Mouse (Mus musculus): ENCODE measurements around the gene Oxld1.

Gene Oxld1

DNA sequence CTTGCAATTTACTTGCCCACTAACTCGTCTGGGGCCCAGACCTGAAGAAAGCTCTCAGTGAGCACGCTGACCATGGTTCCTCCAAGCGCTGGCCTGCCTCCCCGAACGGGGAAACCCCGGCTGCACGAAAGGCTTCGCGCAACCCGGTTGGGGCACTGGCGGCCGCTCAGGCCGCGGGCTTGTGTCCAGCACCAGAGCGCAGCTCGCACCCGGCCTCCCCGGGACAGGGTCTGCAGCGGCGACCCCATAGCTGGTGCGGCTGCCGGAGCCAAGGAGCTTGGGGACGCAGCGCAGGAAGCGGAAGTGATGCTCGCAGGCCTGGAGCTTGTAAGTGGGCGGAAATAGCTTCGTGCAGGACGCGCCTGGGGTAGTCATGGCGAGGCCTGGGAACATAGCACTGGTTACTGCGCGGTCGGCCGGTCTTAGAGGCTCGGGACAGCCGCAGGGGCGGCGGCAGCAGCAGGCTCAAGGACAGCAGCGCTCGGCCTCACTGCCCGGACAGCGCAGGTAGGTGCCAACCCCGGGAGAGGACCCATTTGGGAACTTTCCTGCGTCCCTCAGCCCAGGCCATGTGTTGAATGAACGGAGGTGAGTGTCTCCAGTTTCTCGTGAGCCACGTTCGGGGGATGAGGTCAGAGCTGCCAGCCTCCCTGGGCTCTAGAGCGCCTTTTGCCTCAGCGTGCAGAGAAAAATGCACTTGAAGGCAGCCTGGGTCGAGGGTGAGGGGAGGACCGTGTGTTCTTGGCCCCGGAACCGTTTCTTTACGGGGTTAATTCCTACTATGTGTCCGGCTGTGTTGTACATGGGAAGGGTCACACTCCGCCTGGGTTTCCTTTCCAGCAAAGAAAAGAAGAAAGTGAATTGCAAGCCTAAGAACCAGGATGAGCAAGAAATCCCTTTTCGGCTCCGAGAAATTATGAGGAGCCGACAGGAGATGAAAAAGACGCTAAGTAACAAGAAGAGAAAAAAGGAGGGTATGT lies at the start of gene Oxld1, which contains the start of gene Ccdc137:
Oxld1 (minus strand) TSS at position 297 of the 980 bp plus-strand sequence.
Ccdc137 (plus strand) TSS at position 344 of the 980 bp plus-strand sequence.
- peak; percentile 50 to 63 for DNase-seq (ENCODE audit: low spot score in 2 of 2)

DNA sequence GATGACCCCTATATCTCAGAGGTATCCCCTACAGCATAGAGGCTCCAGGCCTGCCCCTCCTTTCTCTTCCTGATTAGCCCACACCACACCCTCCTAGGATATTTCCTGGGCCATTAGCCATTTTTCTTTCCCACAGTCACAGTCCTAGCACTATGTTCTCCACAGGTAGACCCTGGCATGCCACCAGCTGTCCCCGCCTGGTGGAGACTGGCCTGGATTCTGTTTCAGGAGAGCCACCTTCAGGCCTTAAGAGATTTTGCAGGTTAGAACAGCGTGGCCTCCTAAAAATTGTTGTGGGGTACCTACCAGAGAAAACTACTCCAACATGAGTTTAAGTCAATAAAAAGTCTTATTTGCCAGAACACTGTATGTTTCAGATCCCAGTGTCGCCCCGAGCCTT lies 49.0 kb upstream of the Oxld1 start:
- no peak for DNase-seq (ENCODE audit: low spot score in 2 of 2)

DNA sequence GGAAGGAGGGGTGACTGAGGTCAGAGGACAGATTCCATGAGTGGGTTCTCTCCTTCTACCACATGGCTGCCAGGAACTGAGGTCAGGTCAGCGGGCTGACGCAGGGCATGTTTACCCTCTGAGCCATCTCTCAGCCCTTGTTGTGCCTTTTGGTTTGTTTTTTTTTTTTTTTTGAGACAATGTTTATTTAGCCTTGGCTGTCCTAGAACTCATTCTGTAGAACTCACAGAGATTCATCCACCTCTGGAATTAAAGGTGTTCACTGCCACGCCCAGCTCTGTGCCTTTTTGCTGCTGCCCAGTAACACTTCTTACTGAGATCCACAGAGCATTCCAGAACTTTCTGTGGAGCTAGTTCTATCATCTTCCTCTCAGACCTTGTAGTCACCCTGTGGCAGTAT lies 47.8 kb upstream of the Oxld1 start:
- no peak for DNase-seq (ENCODE audit: low spot score in 2 of 2)

DNA sequence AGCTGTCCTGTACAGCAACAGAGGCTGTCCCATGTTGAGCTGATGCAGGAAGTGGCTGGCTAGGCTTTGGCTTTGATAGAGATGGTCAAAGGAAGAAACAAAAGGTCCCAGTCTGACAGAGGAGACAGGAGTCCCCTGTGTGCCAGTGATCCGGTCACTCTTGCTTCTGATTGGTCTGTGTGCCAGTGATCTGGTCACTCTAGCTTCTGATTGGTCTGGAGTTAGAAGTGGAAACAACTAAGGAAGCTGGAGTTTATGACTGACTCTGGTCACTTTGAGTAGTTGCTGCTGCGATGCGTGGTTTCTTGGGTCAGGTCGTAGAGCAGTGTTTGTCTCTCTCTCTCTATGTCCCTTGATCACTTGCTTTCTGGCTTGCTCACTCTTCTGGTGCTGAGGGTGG lies 43.8 kb upstream of the Oxld1 start:
- DNase-seq (ENCODE audit: low spot score in 2 of 2): no peak

DNA sequence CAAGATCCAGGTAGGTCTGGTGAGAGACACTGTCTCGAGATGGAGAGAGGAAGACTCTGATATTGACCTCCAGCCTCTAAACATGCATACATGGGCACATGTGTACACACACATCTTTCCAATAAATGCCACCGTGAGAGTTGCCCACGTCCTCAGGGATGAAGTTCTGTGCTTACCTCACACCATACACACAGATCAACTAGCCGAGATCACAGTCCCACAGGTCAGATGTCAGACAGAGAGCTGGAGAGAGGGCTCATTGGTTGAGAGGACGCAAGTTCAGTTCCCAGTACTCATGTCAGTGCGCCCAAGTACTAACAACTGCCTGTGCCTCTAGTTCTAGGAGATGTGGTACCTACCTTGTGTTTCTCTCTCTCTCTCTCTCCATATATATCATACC lies 43.1 kb upstream of the Oxld1 start:
- no peak for DNase-seq (ENCODE audit: low spot score in 2 of 2)

DNA sequence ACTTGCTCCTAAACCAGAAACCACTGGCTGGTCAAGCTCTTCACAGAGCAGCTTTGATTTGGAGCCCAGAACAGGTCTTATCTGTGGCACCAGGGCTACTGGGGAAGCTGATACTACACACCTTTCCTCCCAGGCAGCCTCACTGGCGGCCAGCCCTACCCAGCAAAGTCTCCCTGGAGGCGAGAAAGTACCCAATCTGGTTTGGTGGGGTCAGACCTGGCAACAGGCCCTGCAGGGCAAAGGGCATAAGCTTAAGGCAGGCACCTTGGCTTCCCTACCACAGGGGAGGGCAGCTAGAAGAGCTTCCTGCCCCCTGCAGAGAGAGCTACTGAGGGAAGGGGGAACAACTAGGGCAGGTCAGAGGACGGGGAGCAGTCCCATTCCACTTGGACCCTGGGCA lies 42.5 kb upstream of the Oxld1 start:
- DNase-seq (ENCODE audit: low spot score in 2 of 2): no peak

DNA sequence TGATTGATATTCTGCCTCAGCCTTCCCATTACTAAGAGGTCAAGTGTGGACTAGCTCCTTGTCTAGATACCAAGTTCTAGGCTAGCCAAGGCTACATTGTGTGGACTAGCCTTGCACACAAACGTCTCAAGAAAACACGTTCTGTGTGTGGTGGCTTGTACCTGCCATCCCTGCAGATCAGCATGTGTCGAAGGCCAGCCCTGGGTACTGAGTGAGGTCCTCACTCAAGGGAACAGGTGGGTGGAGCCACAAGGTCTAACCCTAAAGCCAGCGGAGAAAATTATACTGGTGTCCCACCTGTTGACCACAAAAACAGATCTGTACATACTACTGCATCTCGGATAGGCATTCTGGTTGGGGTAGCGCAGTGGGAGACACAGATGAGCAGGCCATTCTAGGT lies 42.0 kb upstream of the Oxld1 start:
- DNase-seq (ENCODE audit: low spot score in 2 of 2): no peak

DNA sequence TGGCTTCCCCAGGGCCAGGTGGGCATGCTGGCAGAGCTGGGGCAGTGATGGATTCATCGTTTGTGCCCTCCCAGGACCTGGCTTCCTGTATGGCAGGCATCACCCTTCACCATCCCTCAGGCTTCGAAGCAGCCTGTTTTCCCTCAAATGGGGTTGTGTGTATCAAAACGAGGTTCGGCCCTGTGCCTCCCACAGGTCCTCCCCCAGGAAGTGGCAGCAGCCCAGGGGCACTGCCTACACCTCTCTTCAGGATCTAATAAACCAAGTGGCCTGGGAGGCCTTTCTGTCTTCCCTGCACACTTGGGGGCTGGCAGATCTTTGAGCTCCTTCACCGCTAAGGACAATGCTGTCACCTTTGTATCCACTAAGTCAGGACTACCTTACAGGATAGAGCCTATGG lies 41.0 kb upstream of the Oxld1 start:
- DNase-seq (ENCODE audit: low spot score in 2 of 2): no peak

DNA sequence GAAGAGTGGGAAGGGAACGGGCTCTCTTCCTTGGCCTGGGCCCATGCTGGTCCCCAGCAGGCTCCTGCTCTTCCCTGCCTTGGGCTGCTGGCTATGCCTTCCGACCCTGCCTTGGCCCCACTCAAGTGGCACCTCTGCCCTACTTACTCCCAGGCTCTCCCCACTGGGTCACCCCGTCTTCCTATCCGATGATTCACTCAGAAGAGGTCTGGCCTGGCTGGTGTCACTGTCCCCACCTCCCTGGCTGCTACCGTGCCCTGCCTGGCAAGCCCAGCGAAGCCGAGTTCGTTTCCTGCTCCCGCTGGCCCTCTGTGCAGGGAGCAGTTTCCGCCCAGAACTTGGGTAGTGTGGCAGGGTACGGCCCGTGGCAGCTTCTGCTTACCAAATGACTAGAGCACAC lies 40.4 kb upstream of the Oxld1 start:
- no peak for DNase-seq (ENCODE audit: low spot score in 2 of 2)

DNA sequence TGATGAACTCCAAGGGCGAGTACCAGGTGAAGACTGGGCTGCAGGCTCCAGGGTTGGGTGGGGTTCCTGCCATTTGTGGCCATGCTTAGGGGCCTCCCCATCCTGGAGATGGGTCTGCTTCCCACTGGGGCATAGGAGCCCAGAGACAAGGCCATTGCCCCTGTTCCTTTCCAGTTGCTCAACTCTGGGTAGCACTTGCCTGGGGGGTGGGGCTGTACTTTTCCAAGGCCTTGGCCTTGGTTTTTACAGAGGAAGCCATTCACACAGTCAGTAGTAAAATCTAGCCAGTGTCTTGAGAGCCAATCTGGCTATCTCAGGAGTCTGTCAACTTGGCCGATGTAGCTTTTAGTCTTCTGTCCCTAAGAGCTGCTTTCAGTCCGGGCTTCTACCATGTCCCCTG lies 39.6 kb upstream of the Oxld1 start:
- DNase-seq (ENCODE audit: low spot score in 2 of 2): no peak

DNA sequence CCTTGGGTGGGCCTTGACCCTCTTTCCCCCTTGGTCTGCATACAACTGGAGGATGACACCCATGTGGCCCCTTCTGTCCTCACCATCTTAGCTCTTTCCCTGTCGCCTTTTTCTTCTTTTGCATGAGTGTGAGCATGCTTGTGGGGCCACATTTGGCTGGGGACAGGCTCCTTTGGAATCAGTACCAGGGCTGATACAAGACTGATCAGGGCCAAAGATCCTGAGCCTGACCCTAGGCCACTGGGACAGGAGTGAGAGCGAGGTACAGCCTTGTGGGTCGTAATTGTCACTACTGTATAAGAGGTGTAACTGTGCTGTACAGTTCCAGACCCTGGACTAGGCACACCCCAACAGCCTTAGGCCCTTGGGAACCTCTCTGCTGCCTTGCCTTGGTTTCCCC lies 36.0 kb upstream of the Oxld1 start:
- DNase-seq (ENCODE audit: low spot score in 2 of 2): no peak

DNA sequence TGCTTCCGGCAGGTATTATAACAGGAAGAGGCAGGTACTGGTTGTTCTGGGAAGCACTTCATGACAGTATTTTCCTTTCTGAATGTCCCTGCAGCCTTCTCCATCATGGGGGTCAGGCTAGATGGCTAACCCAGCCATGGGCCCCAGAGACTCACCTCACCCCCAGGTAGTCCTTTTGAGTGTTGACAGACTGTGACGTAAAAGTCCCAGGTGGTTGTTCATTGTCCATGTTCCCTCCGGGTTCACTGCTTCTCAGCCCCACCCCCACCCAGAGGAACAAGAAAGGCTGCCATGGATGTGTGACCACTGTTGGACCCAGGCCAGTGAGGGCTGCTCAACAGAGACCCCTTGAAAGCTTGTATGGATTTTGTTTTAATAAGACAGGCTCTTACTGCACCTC lies 35.5 kb upstream of the Oxld1 start:
- DNase-seq (ENCODE audit: low spot score in 2 of 2): no peak

DNA sequence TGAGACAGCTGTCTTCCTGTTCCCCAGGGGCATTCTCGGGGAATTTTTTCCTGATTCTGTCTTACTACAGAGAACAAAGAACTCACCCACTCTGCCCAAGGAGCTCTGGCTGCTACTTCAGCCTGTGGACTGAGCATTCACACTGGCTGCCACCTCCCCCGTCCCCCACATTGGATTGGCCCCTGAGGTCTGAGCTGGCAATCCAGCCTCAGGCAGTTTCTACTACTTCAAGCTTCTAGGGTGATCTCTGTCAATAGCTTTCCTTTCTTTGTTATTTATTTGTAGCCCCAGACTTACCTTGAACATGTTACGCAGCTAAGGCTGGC lies 35.0 kb upstream of the Oxld1 start:
- DNase-seq (ENCODE audit: low spot score in 2 of 2): no peak

DNA sequence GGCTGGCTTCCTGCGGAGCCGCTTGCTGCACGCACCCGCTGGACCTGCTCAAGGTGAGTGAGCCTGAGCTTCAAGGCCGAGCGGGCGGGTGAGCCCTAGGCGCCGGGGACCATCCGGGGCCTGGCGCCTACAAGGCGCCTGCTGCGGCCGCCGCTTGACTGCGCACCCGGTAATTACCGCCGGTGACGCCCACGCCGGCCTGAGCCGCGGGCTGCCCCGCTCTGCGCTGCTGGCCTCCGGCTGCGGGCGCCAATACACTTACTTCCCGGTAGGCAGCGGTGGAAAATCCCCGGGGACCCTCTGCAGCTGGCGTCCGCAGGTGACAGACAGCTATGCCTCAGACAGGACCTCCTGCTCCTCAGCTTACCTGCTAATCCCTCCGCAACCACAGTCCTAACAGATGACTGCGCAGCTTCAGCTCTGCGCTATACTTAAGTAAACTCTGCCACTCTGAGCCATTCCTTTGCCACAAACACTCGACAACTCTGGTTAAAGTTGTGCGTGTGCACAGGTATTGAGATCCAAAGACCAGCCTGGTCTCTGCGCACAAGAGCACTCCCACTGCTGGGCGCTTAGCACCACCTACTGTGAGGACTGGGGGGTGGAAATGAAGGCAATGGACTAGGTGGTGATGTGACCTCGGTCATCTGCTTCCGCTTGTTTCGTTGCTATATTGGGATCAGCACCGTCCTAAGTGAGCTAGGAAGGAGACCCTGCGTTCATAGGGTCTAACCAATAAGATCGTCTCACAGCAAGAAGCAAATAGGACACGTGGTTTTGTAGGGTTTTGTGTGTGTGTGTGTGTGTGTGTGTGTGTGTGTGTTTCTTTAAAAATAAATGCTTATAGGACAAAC lies 34.4 kb upstream of the Oxld1 start:
- DNase-seq (ENCODE audit: low spot score in 2 of 2): peak in 1 of 2 experiments; percentile 38

DNA sequence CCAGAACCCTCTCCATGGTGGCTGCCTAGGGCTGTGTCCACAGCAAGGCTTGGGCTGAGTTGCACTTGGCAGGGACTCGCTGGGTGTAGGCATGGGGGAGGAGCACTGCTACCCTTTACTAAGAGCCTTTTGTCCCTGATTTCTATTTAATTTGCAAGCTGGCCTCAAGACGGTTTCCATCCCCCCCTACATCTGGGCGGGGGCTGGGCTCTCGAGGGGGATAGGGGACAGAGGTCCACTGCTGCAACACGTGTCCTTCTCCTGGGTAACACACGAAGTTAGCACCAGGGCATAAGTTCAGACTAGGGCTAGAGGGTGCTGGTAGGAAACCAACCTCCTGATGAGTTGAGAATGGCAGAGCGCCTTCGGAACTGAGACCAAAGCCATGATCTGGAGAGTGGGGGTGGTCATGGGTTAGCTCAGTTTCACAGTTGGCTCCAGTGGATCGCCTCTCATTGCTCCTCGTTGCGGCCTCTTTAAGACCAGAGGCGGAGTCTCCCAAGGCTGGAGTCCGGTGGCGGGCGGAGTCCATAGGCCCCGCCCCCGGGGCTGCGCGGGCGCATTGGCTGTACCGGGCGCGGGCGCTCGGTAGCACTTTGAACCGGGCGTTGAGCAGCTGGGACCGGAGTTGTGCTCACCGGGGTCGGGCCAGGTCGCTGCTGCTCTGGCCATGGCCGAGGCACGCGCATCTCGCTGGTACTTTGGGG lies 33.6 kb upstream of the Oxld1 start, which contains the start of gene Slc25a10:
Slc25a10 (plus strand) TSS at position 524 of the 707 bp plus-strand sequence.
- peak; percentile 76 to 81 for DNase-seq (ENCODE audit: low spot score in 2 of 2)

DNA sequence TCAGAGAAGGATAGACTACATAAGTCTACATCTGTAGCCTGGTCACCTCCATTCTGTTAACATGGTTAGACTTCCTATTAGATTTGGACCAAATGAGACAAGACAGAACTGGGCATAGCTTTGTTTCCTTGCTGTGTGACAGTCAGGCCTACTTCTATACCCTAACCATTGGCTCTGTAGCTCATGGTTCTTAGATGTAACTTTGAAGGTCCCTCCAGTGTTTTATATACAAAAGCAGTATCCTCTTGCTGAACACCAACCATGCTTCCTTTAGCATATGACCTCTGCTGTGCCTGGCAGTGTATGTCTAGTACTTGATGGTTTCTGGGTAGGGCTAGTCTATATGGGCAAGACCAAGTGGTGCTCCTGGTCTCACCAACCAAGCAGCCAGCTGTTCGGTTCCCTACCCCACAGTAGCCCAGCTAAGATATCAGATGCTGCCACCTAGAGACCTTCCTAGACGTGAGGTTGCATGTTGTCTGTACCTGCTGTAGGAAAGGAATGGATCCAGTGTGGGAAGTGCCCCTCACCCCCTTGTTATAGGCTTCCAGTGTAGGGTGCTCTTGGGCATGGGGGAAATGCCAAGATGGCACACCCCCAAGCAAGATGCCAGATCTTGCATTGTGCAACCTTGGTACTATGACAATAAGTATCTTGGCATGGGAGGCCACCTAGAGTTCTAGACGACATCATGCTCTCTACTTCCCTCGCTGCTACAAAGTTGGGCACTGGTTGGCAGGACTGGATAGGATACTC lies 32.6 kb upstream of the Oxld1 start:
- no peak for DNase-seq (ENCODE audit: low spot score in 2 of 2)

DNA sequence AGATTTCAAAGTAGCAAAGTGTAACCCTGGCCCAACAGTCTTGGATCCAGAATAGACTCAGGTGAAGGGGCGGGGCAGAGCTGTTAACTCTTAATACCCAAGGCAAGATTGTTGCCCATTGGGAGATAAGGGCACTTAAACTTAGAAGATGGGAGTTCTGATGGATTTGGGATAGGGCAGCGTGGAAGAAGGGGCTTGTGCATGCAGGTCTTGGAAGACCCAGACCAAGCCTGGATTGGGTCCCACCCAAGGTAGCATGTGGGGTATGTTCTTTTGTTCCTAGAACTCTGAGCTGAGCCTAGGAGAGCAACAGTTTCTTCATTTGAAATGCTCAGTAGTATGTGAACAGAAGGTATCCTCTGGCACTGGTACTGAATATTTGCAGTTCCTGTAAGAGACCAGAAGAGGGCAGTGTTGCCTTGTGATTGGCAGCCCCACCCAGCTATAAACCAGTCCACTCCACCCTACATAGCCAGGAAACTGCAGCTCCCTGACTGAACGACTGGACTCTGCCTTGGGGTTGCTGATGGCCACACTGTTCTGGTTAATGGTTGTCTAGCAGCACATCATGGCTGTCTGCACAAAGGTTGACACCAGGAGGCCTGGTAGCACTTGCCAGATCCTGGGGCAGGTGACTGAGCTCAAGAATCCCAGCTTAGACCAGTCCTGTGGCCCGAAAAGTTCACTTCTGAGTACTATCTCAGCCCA lies 31.3 kb upstream of the Oxld1 start:
- DNase-seq (ENCODE audit: low spot score in 2 of 2): peak in 1 of 2 experiments; percentile 56

DNA sequence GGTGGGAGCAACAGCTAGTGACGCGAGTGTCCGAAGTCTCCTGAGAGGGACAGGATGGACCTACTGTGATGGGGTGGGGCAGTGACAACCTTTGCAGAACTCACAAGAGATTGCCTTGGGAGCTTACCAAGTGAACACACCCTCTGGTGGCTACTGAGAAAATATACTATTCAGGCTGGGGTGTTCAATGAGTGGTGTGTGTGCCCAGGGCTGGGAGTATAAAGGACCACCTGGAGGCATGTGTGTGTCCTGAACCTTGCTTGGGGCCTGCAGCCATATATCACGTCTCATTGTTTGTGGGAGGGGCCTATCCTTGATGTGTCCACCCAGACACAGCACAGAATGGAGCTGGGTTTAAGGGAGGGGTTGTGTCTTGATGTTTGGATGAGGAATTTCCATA lies 30.6 kb upstream of the Oxld1 start:
- DNase-seq (ENCODE audit: low spot score in 2 of 2): no peak

DNA sequence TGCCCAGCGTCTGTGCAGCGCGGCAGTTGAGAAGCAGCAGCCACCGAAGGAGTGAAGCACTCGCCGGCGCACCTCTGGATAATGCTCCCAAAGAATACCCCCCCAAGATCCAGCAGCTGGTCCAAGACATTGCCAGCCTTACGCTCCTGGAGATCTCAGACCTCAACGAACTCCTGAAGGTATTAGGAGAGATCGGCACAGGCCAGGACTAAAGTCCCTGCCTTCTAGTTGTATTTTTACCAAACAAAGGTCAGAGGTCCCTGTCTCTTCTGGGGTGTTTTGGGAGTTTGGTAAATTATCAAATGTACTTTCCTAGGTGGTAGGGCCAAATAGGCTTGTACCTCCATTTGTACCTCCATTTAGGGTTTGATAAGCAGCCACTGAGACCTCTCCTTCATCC lies 27.4 kb upstream of the Oxld1 start:
- DNase-seq (ENCODE audit: low spot score in 2 of 2): no peak

DNA sequence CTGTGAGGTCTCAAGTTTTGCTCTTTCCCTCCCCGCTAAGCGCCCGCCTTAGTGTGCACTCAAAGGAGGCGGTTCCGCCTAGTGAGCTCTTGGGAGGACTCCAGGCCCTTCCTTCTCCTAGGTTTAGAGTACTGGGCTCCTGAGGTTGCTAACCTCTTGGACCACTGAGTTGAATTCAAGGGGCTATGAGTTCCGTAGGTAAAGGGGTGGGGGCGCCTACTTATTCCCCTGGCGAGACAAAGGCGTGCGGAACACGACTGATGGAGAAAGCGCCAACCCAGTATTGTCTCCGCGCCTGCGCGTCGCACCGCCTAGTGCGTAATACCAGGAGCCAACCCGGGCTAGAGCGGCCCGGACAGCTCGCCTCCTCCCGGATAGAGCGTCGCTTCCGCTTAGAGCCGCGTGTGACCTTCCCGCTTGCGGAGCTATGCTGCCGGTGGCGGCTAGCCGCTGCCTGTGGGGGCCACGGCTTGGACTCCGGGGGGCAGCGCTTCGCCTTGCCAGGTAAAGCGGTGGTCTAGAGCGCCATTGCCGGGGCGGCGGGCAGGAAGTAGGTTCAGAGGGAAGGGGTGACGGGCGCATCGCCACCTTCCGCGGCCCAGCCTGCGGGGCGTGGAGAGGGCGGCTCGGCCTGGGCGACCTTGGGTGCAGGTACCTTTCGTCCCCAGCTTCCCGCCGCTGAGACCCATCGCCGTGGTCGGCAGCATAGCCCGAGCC lies 26.6 kb upstream of the Oxld1 start, which contains the start of gene Mrpl12:
Mrpl12 (plus strand) TSS at position 349 of the 717 bp plus-strand sequence.
- peak; percentile 74 to 79 for DNase-seq (ENCODE audit: low spot score in 2 of 2)

Data from spleen, postnatal 14 days (tissue).